Mouse (Mus musculus) CH12.LX (cell line): Measurements from ENCODE around the gene Adgrg6.

Experiments used
- BHLHE40 ChIP-seq: IDR thresholded peaks from 2 replicates; pipeline ENCODE4 v1.6.1; 2011; ENCODE audit warnings: mild to moderate bottlenecking, low read depth, low read length, improper control_type of control experiment
- CTCF ChIP-seq, 2 experiments: IDR thresholded peaks in 1 of 2; conservative IDR thresholded peaks in 1 of 2; 2 replicates each; pipeline ENCODE4 v1.5.1; 2011 to 2012; ENCODE audit warnings: low read depth in 2 of 2, low read length in 2 of 2, improper control_type of control experiment in 1 of 2, inconsistent platforms in 1 of 2, mild to moderate bottlenecking in 1 of 2, moderate library complexity in 1 of 2
- MAX ChIP-seq: IDR thresholded peaks from 2 replicates; pipeline ENCODE4 v1.6.1; 2011; ENCODE audit warnings: low read length, improper control_type of control experiment
- NELFE ChIP-seq: IDR thresholded peaks from 2 replicates; pipeline ENCODE4 v1.6.1; 2011; ENCODE audit warnings: low read depth, low read length, improper control_type of control experiment
- POLR2A ChIP-seq: IDR thresholded peaks from 2 replicates; pipeline ENCODE4 v1.6.1; 2011; ENCODE audit warnings: low read depth, mild to moderate bottlenecking, improper control_type of control experiment, low read length
- RCOR1 ChIP-seq: conservative IDR thresholded peaks from 2 replicates; pipeline ENCODE4 v1.6.1; 2012; ENCODE audit warnings: low read depth, mild to moderate bottlenecking, inconsistent platforms, low read length, improper control_type of control experiment
- SMC3 ChIP-seq: IDR thresholded peaks from 2 replicates; pipeline ENCODE4 v1.6.1; 2011; ENCODE audit warnings: low read depth, low read length, improper control_type of control experiment
- TCF12 ChIP-seq: IDR thresholded peaks from 2 replicates; pipeline ENCODE4 v1.6.1; 2014; ENCODE audit warnings: low read depth, mild to moderate bottlenecking, inconsistent platforms, low read length, improper control_type of control experiment
- USF1 ChIP-seq: IDR thresholded peaks from 2 replicates; pipeline ENCODE4 v1.6.1; 2014; ENCODE audit warnings: low read depth, mild to moderate bottlenecking, inconsistent platforms, low read length, improper control_type of control experiment
- ZMIZ1 ChIP-seq: IDR thresholded peaks from 2 replicates; pipeline ENCODE4 v1.6.1; 2012; ENCODE audit warnings: low read depth, mild to moderate bottlenecking, inconsistent platforms, low read length, improper control_type of control experiment

DNA sequence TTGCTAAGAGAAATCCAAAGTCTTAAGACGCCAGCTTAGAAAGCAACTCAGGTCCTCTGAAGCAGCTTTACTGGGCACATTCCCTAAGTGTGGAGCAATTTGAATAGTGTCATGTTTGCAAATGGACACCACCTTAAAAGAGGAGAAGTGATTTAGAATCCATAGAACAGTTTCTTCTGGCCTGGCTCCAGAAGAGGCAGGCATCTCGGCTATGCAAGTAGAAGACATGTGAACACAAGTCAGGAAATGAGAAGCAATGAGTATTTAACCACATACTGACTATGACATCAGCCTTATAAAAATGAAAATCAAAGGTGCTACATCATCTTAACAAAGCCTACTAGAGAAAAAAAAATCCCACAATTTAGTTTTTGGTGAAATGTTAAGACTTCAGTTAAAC lies 17.7 kb downstream of the Adgrg6 start:
- TF ChIP-seq NELFE (no peak), CTCF (conservative IDR thresholded peaks at IDR 0.05 in 1 of 2, IDR thresholded peaks at IDR 0.05 in 1 of 2; ENCODE audit: low read depth in 2 of 2, low read length in 2 of 2) (no peak), MAX (no peak), TCF12 (no peak), SMC3 (no peak), RCOR1 (no peak), ZMIZ1 (no peak), POLR2A (no peak), BHLHE40 (no peak), USF1 (no peak)
